In the genomic region with DNA sequence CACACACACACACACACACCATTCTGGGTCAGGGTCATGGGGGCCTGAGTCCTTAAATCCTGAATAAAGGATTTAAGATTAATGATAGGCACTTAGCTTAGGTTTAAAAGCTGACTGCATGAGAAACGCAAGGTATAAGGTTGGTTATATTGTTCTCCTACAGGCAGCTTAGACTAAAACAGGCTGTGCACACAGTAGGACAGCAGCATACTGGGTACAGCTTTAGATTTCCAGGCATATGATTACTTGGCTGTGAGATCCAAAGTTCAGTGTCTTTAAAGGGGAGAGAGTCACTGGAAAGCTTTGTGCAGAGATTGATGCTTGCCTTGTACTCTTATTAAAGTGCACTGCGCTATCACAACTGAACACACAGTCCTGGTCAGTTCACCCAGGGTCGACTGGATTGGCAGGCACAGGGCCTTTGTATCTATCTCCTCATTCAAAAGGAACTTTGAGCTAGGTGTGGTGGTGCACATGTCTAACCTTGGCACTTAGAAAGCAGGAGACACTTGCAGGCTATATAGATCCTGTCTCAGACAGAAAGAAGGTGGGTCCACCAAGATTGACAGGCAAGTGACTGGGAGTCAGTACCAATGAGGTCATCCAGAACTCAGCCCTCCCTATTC, we compare ENCODE assay signal across 36 mouse cellular contexts. TPM values are rescaled to one million over a fixed set of nuclear protein-coding genes. Genes with fewer than 3 reads are reported as not detected.
A peak's percentile ranks its signal among the peaks of the same experiment; 100 is the strongest.
DNase-seq lines count a peak whose midpoint lies in the region; ATAC-seq and TF ChIP-seq lines count a peak whose summit lies in the region.
"Had no signal": no experiment of that assay in that cellular context is flagged by ENCODE, and none has a peak within 500 bp of the region (broad histone marks: within the 10 kb centered on the region; RNA-seq: fewer than 3 reads in every experiment).

No protein-coding gene starts in this region.

- no peaks in the 10 kb centered on the region for H3K27me3 ChIP-seq in forebrain, embryonic 13.5 days
- H3K27me3 ChIP-seq in forebrain, postnatal 0 days (ENCODE audit: insufficient read depth, low read length): no peaks in the 10 kb centered on the region
- no peaks in the 10 kb centered on the region for H3K27me3 ChIP-seq in midbrain, embryonic 13.5 days
- no peaks in the 10 kb centered on the region for H3K27me3 ChIP-seq in midbrain, embryonic 10.5 days (ENCODE audit: low read depth, poor library complexity, severe bottlenecking)
- no peaks in the 10 kb centered on the region for H3K27me3 ChIP-seq in intestine, postnatal 0 days (replicated peaks; ENCODE audit: control insufficient read depth, insufficient read depth, low read length)
- H3K27me3 ChIP-seq in stomach, postnatal 0 days (ENCODE audit: control insufficient read depth, insufficient read depth, low read length): no peaks in the 10 kb centered on the region
- no peaks in the 10 kb centered on the region for H3K27me3 ChIP-seq in heart, embryonic 12.5 days (replicated peaks)
- H3K27me3 ChIP-seq: hindbrain, embryonic 13.5 days; limb, embryonic 12.5 days had no signal

- H3K9me3 ChIP-seq in forebrain, embryonic 13.5 days (replicated peaks): no peaks in the 10 kb centered on the region
- no peaks in the 10 kb centered on the region for H3K9me3 ChIP-seq in forebrain, postnatal 0 days (ENCODE audit: low read length)
- H3K9me3 ChIP-seq in midbrain, embryonic 13.5 days: no peaks in the 10 kb centered on the region
- no peaks in the 10 kb centered on the region for H3K9me3 ChIP-seq in midbrain, embryonic 10.5 days (replicated peaks)
- H3K9me3 ChIP-seq in intestine, postnatal 0 days (ENCODE audit: control insufficient read depth): no peaks in the 10 kb centered on the region
- H3K9me3 ChIP-seq in stomach, postnatal 0 days (ENCODE audit: control insufficient read depth, low read length): no peaks in the 10 kb centered on the region
- no peaks in the 10 kb centered on the region for H3K9me3 ChIP-seq in heart, embryonic 12.5 days (replicated peaks)
- H3K9me3 ChIP-seq: heart, embryonic 10.5 days; hindbrain, embryonic 13.5 days; limb, embryonic 12.5 days had no signal

- no peaks in the 10 kb centered on the region for H3K4me1 ChIP-seq in forebrain, embryonic 13.5 days
- H3K4me1 ChIP-seq in forebrain, postnatal 0 days (ENCODE audit: insufficient read depth): no peaks in the 10 kb centered on the region
- H3K4me1 ChIP-seq in midbrain, embryonic 13.5 days (replicated peaks): no peaks in the 10 kb centered on the region
- no peaks in the 10 kb centered on the region for H3K4me1 ChIP-seq in midbrain, embryonic 10.5 days
- H3K4me1 ChIP-seq in intestine, postnatal 0 days (replicated peaks; ENCODE audit: control insufficient read depth, insufficient read depth, low read length): no peaks in the 10 kb centered on the region
- H3K4me1 ChIP-seq in stomach, postnatal 0 days (replicated peaks; ENCODE audit: control insufficient read depth, insufficient read depth): no peaks in the 10 kb centered on the region
- H3K4me1 ChIP-seq in heart, embryonic 12.5 days (replicated peaks): no peaks in the 10 kb centered on the region
- H3K4me1 ChIP-seq: heart, embryonic 10.5 days; hindbrain, embryonic 13.5 days; limb, embryonic 12.5 days had no signal

- H3K4me2 ChIP-seq in forebrain, embryonic 13.5 days: no peak overlapping the region
- no peak overlapping the region for H3K4me2 ChIP-seq in forebrain, postnatal 0 days (ENCODE audit: low read depth)
- H3K4me2 ChIP-seq in midbrain, embryonic 13.5 days (replicated peaks): no peak overlapping the region
- H3K4me2 ChIP-seq in intestine, postnatal 0 days (replicated peaks; ENCODE audit: low read depth): no peak overlapping the region
- no peak overlapping the region for H3K4me2 ChIP-seq in stomach, postnatal 0 days (replicated peaks; ENCODE audit: low read depth)
- no peak overlapping the region for H3K4me2 ChIP-seq in heart, embryonic 12.5 days
- H3K4me2 ChIP-seq: hindbrain, embryonic 13.5 days; limb, embryonic 12.5 days had no signal

- no peak for DNase-seq in forebrain, postnatal 0 days
- no peak for DNase-seq in midbrain, embryonic 10.5 days (ENCODE audit: low spot score)
- no peak for DNase-seq in stomach, postnatal 0 days (ENCODE audit: low spot score)
- DNase-seq in ovary, adult 18-20 months (ENCODE audit: low spot score): no peak
- DNase-seq: adrenal gland, adult 2 months; adrenal gland, postnatal 36 days; cerebellum, adult 18-20 months; gastrocnemius, postnatal 25 days; heart, adult 11 months; heart, postnatal 4 days; kidney, postnatal 25 days; liver, postnatal 0 days; right cerebral cortex, postnatal 25 days; spleen, adult 18-20 months had no signal

- no peak overlapping the region for H3K9ac ChIP-seq in forebrain, embryonic 13.5 days
- no peak overlapping the region for H3K9ac ChIP-seq in forebrain, postnatal 0 days
- no peak overlapping the region for H3K9ac ChIP-seq in midbrain, embryonic 13.5 days (replicated peaks)
- H3K9ac ChIP-seq in intestine, postnatal 0 days (ENCODE audit: low read depth, low read length): no peak overlapping the region
- no peak overlapping the region for H3K9ac ChIP-seq in stomach, postnatal 0 days (ENCODE audit: low read length)
- no peak overlapping the region for H3K9ac ChIP-seq in heart, embryonic 12.5 days
- H3K9ac ChIP-seq: hindbrain, embryonic 13.5 days; limb, embryonic 12.5 days; liver, postnatal 0 days had no signal

- H3K36me3 ChIP-seq in forebrain, embryonic 13.5 days (ENCODE audit: poor library complexity, severe bottlenecking): peaks cover 39% of the 10 kb centered on the region
- H3K36me3 ChIP-seq in forebrain, postnatal 0 days (ENCODE audit: insufficient read depth): peaks cover 34% of the 10 kb centered on the region
- peaks cover 38% of the 10 kb centered on the region for H3K36me3 ChIP-seq in midbrain, embryonic 13.5 days
- H3K36me3 ChIP-seq in midbrain, embryonic 10.5 days: peaks cover 40% of the 10 kb centered on the region
- H3K36me3 ChIP-seq in intestine, postnatal 0 days (ENCODE audit: control insufficient read depth, insufficient read depth): peaks cover 22% of the 10 kb centered on the region
- H3K36me3 ChIP-seq in stomach, postnatal 0 days (ENCODE audit: control insufficient read depth, insufficient read depth, low read length): peaks cover 17% of the 10 kb centered on the region
- H3K36me3 ChIP-seq in heart, embryonic 12.5 days: peaks cover 30% of the 10 kb centered on the region

- ATAC-seq in forebrain, embryonic 13.5 days: 0 out of 2 replicates have a peak, but pooled peaks have one; percentile 21
- no peak for ATAC-seq in forebrain, postnatal 0 days
- ATAC-seq in midbrain, embryonic 13.5 days: 0 out of 2 replicates have a peak, but pooled peaks have one; percentile 45
- peak; percentile 90 for ATAC-seq in intestine, postnatal 0 days
- peak; percentile 42; the same call in 1 of the 2 replicates for ATAC-seq in stomach, postnatal 0 days (ENCODE audit: low FRiP score, low TSS enrichment)
- ATAC-seq in heart, embryonic 12.5 days (ENCODE audit: insufficient number of reproducible peaks, low FRiP score): no peak
- ATAC-seq: inflammation-experienced regulatory T-cells, adult 6 months; liver, postnatal 0 days had no signal

- WGBS in forebrain, embryonic 13.5 days: 84% methylated on average over 3 of the region's 3 CpGs
- 85% methylated on average over 3 of the region's 3 CpGs for WGBS in forebrain, postnatal 0 days
- whole genome bisulfite sequencing in midbrain, embryonic 13.5 days: 83% methylated on average over 3 of the region's 3 CpGs
- WGBS in midbrain, embryonic 10.5 days: 84% methylated on average over 3 of the region's 3 CpGs
- 56% methylated on average over 3 of the region's 3 CpGs for WGBS in intestine, postnatal 0 days
- 68% methylated on average over 3 of the region's 3 CpGs for WGBS in stomach, postnatal 0 days
- WGBS in heart, embryonic 12.5 days: 86% methylated on average over 3 of the region's 3 CpGs

- no peak overlapping the region for H3K4me3 ChIP-seq in forebrain, embryonic 13.5 days
- no peak overlapping the region for H3K4me3 ChIP-seq in forebrain, postnatal 0 days (ENCODE audit: low read depth, low read length)
- no peak overlapping the region for H3K4me3 ChIP-seq in midbrain, embryonic 13.5 days (replicated peaks)
- H3K4me3 ChIP-seq in midbrain, embryonic 10.5 days: no peak overlapping the region
- no peak overlapping the region for H3K4me3 ChIP-seq in intestine, postnatal 0 days (ENCODE audit: low read depth, low read length)
- H3K4me3 ChIP-seq in stomach, postnatal 0 days (ENCODE audit: low read depth, low read length): no peak overlapping the region
- H3K4me3 ChIP-seq in heart, embryonic 12.5 days: no peak overlapping the region
- H3K4me3 ChIP-seq: erythroblast, embryonic 14.5 days; heart, embryonic 10.5 days; hindbrain, embryonic 13.5 days; layer of hippocampus, adult 2 months; left cerebral cortex, adult 2 months; limb, embryonic 12.5 days had no signal

- H3K27ac ChIP-seq in forebrain, embryonic 13.5 days: no peak overlapping the region
- H3K27ac ChIP-seq in forebrain, postnatal 0 days (ENCODE audit: low read depth, low read length): no peak overlapping the region
- no peak overlapping the region for H3K27ac ChIP-seq in midbrain, embryonic 13.5 days
- H3K27ac ChIP-seq in midbrain, embryonic 10.5 days (replicated peaks): no peak overlapping the region
- 0 out of 2 replicates have a peak overlapping the region, but pooled peaks have one; percentile 15 for H3K27ac ChIP-seq in intestine, postnatal 0 days (ENCODE audit: low read depth, low read length)
- no peak overlapping the region for H3K27ac ChIP-seq in stomach, postnatal 0 days (replicated peaks)
- H3K27ac ChIP-seq in heart, embryonic 12.5 days (ENCODE audit: poor library complexity, severe bottlenecking): no peak overlapping the region
- H3K27ac ChIP-seq: heart, embryonic 10.5 days; hindbrain, embryonic 13.5 days; layer of hippocampus, adult 2 months; left cerebral cortex, adult 2 months; limb, embryonic 12.5 days; macrophage had no signal

- TF ChIP-seq EP300 in stomach, postnatal 0 days (optimal IDR thresholded peaks at IDR 0.05): no peak

- no peak for TF ChIP-seq CTCF in forebrain, postnatal 0 days (IDR thresholded peaks at IDR 0.05; ENCODE audit: low read depth)
- TF ChIP-seq CTCF in intestine, postnatal 0 days (IDR thresholded peaks at IDR 0.05; ENCODE audit: low read depth): no peak
- TF ChIP-seq CTCF in stomach, postnatal 0 days (IDR thresholded peaks at IDR 0.05; ENCODE audit: low read depth): no peak

RNA-seq across cellular contexts. Expression of a gene that starts 25.4 kb away (rescaled TPM):
- polyA plus RNA-seq in forebrain, embryonic 13.5 days (2015; fragmentation: Nextera tagmentation; extraction: Ambion mirVana): 139 and 157 TPM in 2 replicates
- total RNA-seq in forebrain, postnatal 0 days (2014; rRNA removed): 121 and 157 TPM in 2 replicates
- polyA plus RNA-seq in forebrain, postnatal 0 days (2015; fragmentation: Nextera tagmentation; extraction: Ambion mirVana): 69.5 and 94.2 TPM in 2 replicates
- 196 and 199 TPM in 2 replicates for polyA plus RNA-seq in midbrain, embryonic 13.5 days (2015; fragmentation: Nextera tagmentation; extraction: Ambion mirVana)
- 138 and 156 TPM in 2 replicates for polyA plus RNA-seq in midbrain, embryonic 10.5 days (2016; fragmentation: Nextera tagmentation; extraction: Ambion mirVana)
- polyA plus RNA-seq in intestine, postnatal 0 days (2015; fragmentation: Nextera tagmentation; extraction: Ambion mirVana): 36.6 and 39.2 TPM in 2 replicates
- 28.9 and 29.0 TPM in 2 replicates for polyA plus RNA-seq in stomach, postnatal 0 days (2015; fragmentation: Nextera tagmentation; extraction: Ambion mirVana)
- polyA plus RNA-seq in heart, embryonic 12.5 days (2016; fragmentation: Nextera tagmentation; extraction: Ambion mirVana): 66.9 and 68.4 TPM in 2 replicates

RNA-seq across cellular contexts. Expression of a gene that starts 36.9 kb away (rescaled TPM):
- polyA plus RNA-seq in forebrain, embryonic 13.5 days (2015; fragmentation: Nextera tagmentation; extraction: Ambion mirVana): not detected in 2 replicates
- not detected in 2 replicates for total RNA-seq in forebrain, postnatal 0 days (2014; rRNA removed)
- polyA plus RNA-seq in forebrain, postnatal 0 days (2015; fragmentation: Nextera tagmentation; extraction: Ambion mirVana): not detected in 2 replicates
- polyA plus RNA-seq in midbrain, embryonic 13.5 days (2015; fragmentation: Nextera tagmentation; extraction: Ambion mirVana): not detected in 2 replicates
- polyA plus RNA-seq in midbrain, embryonic 10.5 days (2016; fragmentation: Nextera tagmentation; extraction: Ambion mirVana): not detected in 2 replicates
- polyA plus RNA-seq in intestine, postnatal 0 days (2015; fragmentation: Nextera tagmentation; extraction: Ambion mirVana): not detected in 2 replicates
- not detected in 2 replicates for polyA plus RNA-seq in stomach, postnatal 0 days (2015; fragmentation: Nextera tagmentation; extraction: Ambion mirVana)
- not detected in 2 replicates for polyA plus RNA-seq in heart, embryonic 12.5 days (2016; fragmentation: Nextera tagmentation; extraction: Ambion mirVana)
- total RNA-seq: gastrocnemius, adult 18-20 months; gastrocnemius, postnatal 25 days; layer of hippocampus, adult 2 months; left cerebral cortex, adult 2 months; left cerebral cortex, postnatal 25 days; liver, adult 2 months had no signal
- polyA plus RNA-seq: embryonic facial prominence, embryonic 14.5 days; erythroblast, embryonic 14.5 days; heart, embryonic 10.5 days; heart, postnatal 0 days; hindbrain, embryonic 13.5 days; inflammation-experienced regulatory T-cells, adult 6 months; kidney, embryonic 14.5 days; limb, embryonic 12.5 days; liver, adult 2 months; liver, postnatal 0 days; lung, embryonic 16.5 days; macrophage; neural tube, embryonic 14.5 days; testis, adult 2 months; thymus, postnatal 0 days had no signal

RNA-seq across cellular contexts. Expression of a gene that starts 56.9 kb away (rescaled TPM):
- polyA plus RNA-seq in forebrain, embryonic 13.5 days (2015; fragmentation: Nextera tagmentation; extraction: Ambion mirVana): 44.2 and 44.5 TPM in 2 replicates
- 33.4 and 37.3 TPM in 2 replicates for total RNA-seq in forebrain, postnatal 0 days (2014; rRNA removed)
- 31.4 and 39.8 TPM in 2 replicates for polyA plus RNA-seq in forebrain, postnatal 0 days (2015; fragmentation: Nextera tagmentation; extraction: Ambion mirVana)
- polyA plus RNA-seq in midbrain, embryonic 13.5 days (2015; fragmentation: Nextera tagmentation; extraction: Ambion mirVana): 46.8 and 49.2 TPM in 2 replicates
- polyA plus RNA-seq in midbrain, embryonic 10.5 days (2016; fragmentation: Nextera tagmentation; extraction: Ambion mirVana): 49.4 and 52.3 TPM in 2 replicates
- 14.7 and 16.3 TPM in 2 replicates for polyA plus RNA-seq in intestine, postnatal 0 days (2015; fragmentation: Nextera tagmentation; extraction: Ambion mirVana)
- 16.1 and 17.8 TPM in 2 replicates for polyA plus RNA-seq in stomach, postnatal 0 days (2015; fragmentation: Nextera tagmentation; extraction: Ambion mirVana)
- 33.8 and 37.0 TPM in 2 replicates for polyA plus RNA-seq in heart, embryonic 12.5 days (2016; fragmentation: Nextera tagmentation; extraction: Ambion mirVana)

Comparison
In these comparisons a context has a peak if more than half of its experiments do, and no peak if none do; other contexts are left out.
1. ATAC-seq: peak in forebrain, embryonic 13.5 days (single experiment), midbrain, embryonic 13.5 days (single experiment), intestine, postnatal 0 days (single experiment) and stomach, postnatal 0 days (single experiment); none in forebrain, postnatal 0 days (single experiment) and heart, embryonic 12.5 days (single experiment).